Mouse (Mus musculus) bone marrow macrophage, adult 2 months (primary cell): ENCODE data around the gene Lpcat3.

Experiments used
- CTCF ChIP-seq: IDR thresholded peaks from 2 replicates; pipeline ENCODE4 v1.5.1; 2012; ENCODE audit warnings: low read depth, mild to moderate bottlenecking, low read length, moderate library complexity
- POLR2A ChIP-seq: IDR thresholded peaks from 2 replicates; pipeline ENCODE4 v1.6.1; 2012; ENCODE audit warnings: mild to moderate bottlenecking, low read depth, low read length, borderline replicate concordance

DNA sequence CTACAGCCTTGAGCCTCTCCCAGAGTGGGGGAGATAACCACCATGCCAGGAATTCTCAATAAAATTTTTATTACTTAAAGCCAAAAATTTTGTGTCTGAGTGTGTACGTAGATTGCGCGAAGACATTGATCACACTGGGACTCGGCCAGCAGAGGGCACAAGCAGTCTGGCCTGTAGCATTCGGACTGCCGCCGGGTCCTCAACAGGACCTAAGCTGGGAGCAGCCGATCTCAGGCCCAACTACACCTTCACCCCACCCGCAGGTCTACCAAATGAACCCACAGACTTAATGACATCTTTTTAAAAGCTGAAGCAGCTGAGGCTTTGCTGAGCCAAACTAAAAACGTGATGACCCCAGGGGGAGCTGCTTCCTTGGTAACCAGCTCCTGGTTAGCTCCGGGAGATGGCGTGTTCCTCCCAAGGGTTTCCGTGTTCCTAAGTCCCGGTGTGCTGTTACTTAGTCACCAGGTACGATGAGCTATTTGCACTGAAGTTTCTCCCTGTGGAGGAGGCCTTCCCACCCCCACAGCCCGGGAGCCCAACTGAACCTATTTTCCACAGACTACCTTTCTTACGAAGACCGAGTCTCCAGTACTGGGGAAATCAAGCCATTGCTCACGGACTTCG, 54.1 kb downstream of the Lpcat3 start:
- TF ChIP-seq POLR2A: no peak
- TF ChIP-seq CTCF: peak; percentile 81
